Mouse (Mus musculus) small intestine, adult 2 months (tissue): ENCODE results near the gene Ptbp3.

Source experiments
- CTCF ChIP-seq: fragments of 200-500 bp; IDR thresholded peaks from 2 replicates; pipeline ENCODE4 v1.5.1; 2012; ENCODE audit warnings: low read depth, mild to moderate bottlenecking, control low read depth, inconsistent platforms, low read length, moderate library complexity, mixed read lengths; ENCODE audit not compliant: insufficient replicate concordance, insufficient read length; ENCODE audit errors: extremely low read depth
- POLR2A ChIP-seq: fragments of 200-500 bp; IDR thresholded peaks from 2 replicates; pipeline ENCODE4 v1.6.1; 2012; ENCODE audit warnings: low read depth, mild to moderate bottlenecking, control low read depth, inconsistent platforms, low read length, moderate library complexity

GRCm38 (mm10) chr4:59457091-59457490 is 92.1 kb downstream of the Ptbp3 start:
- no peak for TF ChIP-seq POLR2A
- no peak for TF ChIP-seq CTCF
